Mouse (Mus musculus): ENCODE data around the gene Ncaph2.

- no peak for TF ChIP-seq CTCF (IDR thresholded peaks at IDR 0.05; ENCODE audit: borderline replicate concordance, control insufficient read depth, extremely low read depth, insufficient read depth, low read length, poor library complexity)
- no peak for TF ChIP-seq POLR2A (IDR thresholded peaks at IDR 0.05; ENCODE audit: control insufficient read depth, extremely low read depth, insufficient read depth, low read length, poor library complexity)
Measured at GRCm38 (mm10) chr15:89372068-89372467, 16.5 kb downstream of the Ncaph2 start.
